Mouse (Mus musculus) forelimb bud, embryonic 11.5 days (tissue): Measurements from ENCODE around the gene Klc1.

ENCODE experiments used
- DNase-seq: peaks from one replicate; pipeline ENCODE4 v3.0.0-alpha.2; 2012; ENCODE audit warnings: low read depth, low spot score

Klc1 gene

GRCm38 (mm10) chr12:111743419-111743818 lies 15.2 kb upstream of the Klc1 start:
- no peak for DNase-seq

GRCm38 (mm10) chr12:111743981-111744423 lies 14.6 kb upstream of the Klc1 start:
- no peak for DNase-seq

GRCm38 (mm10) chr12:111745274-111745673 lies 13.4 kb upstream of the Klc1 start:
- no peak for DNase-seq

- no peak for DNase-seq
Measured at GRCm38 (mm10) chr12:111746091-111746490, 12.6 kb upstream of the Klc1 start.

GRCm38 (mm10) chr12:111747421-111747820 lies 11.2 kb upstream of the Klc1 start:
- no peak for DNase-seq

GRCm38 (mm10) chr12:111750739-111751138 lies 7.9 kb upstream of the Klc1 start:
- DNase-seq: no peak

GRCm38 (mm10) chr12:111752491-111752890 lies 6.2 kb upstream of the Klc1 start:
- DNase-seq: no peak

- no peak for DNase-seq
Measured at GRCm38 (mm10) chr12:111753347-111753746, 5.3 kb upstream of the Klc1 start.

GRCm38 (mm10) chr12:111754710-111755109 lies 3.9 kb upstream of the Klc1 start:
- no peak for DNase-seq

- DNase-seq: no peak
Measured at GRCm38 (mm10) chr12:111755231-111755630, 3.4 kb upstream of the Klc1 start.

GRCm38 (mm10) chr12:111756082-111756697 lies 2.5 kb upstream of the Klc1 start:
- no peak for DNase-seq

- DNase-seq: no peak
Measured at GRCm38 (mm10) chr12:111756698-111757082, 2.0 kb upstream of the Klc1 start.

- no peak for DNase-seq
Measured at GRCm38 (mm10) chr12:111757561-111758325, 906 bp upstream of the Klc1 start.

- DNase-seq: no peak
Measured at GRCm38 (mm10) chr12:111759176-111760061, 770 bp downstream of the Klc1 start.

- DNase-seq: no peak
Measured at GRCm38 (mm10) chr12:111760306-111760908, 1.8 kb downstream of the Klc1 start.

- no peak for DNase-seq
Measured at GRCm38 (mm10) chr12:111762620-111763280, 4.1 kb downstream of the Klc1 start.

GRCm38 (mm10) chr12:111766313-111767236 lies 7.9 kb downstream of the Klc1 start:
- DNase-seq: no peak

GRCm38 (mm10) chr12:111768322-111768928 lies 9.8 kb downstream of the Klc1 start:
- no peak for DNase-seq

GRCm38 (mm10) chr12:111769306-111769705 lies 10.7 kb downstream of the Klc1 start:
- DNase-seq: no peak
